Mouse (Mus musculus): ENCODE data around the gene Bri3. TPM values are rescaled to one million over a fixed set of nuclear protein-coding genes. Genes with fewer than 3 reads are reported as not detected.
A peak's percentile ranks its signal among the peaks of the same experiment; 100 is the strongest.

Bri3 gene
- polyA plus RNA-seq, 1 experiment from 2014 or later, result 313 TPM

- Histone ChIP-seq H3K9ac (ENCODE audit: low read depth, low read length) (no peak overlapping the region), H3K27ac (ENCODE audit: low read depth, low read length) (no peak overlapping the region), H3K9me3 (ENCODE audit: control insufficient read depth) (no peaks in the 10 kb centered on the region), H3K36me3 (ENCODE audit: control insufficient read depth, insufficient read depth) (peaks cover 19% of the 10 kb centered on the region), H3K27me3 (replicated peaks; ENCODE audit: control insufficient read depth, insufficient read depth, low read length) (no peaks in the 10 kb centered on the region), H3K4me1 (replicated peaks; ENCODE audit: control insufficient read depth, insufficient read depth, low read length) (no peaks in the 10 kb centered on the region), H3K4me2 (replicated peaks; ENCODE audit: low read depth) (no peak overlapping the region), H3K4me3 (ENCODE audit: low read depth, low read length) (no peak overlapping the region)
- no peak for TF ChIP-seq CTCF (IDR thresholded peaks at IDR 0.05; ENCODE audit: low read depth)
- no peak for ATAC-seq
- WGBS, result 82% methylated on average over 9 of the region's 9 CpGs
These were observed 44.2 kb downstream of the Bri3 start for GRCm38 (mm10) chr5:144288391-144288790.

GRCm38 (mm10) chr5:144289769-144290440 lies 45.7 kb downstream of the Bri3 start:
- peak overlapping the region; percentile 73 for H3K27ac ChIP-seq (ENCODE audit: low read depth, low read length)
- no peak overlapping the region for H3K4me2 ChIP-seq (replicated peaks; ENCODE audit: low read depth)
- no peaks in the 10 kb centered on the region for H3K9me3 ChIP-seq (ENCODE audit: control insufficient read depth)
- peak; percentile 73 for ATAC-seq
- no peak overlapping the region for H3K9ac ChIP-seq (ENCODE audit: low read depth, low read length)
- H3K4me1 ChIP-seq (replicated peaks; ENCODE audit: control insufficient read depth, insufficient read depth, low read length), result no peaks in the 10 kb centered on the region
- WGBS, result 54% methylated on average over 4 of the region's 4 CpGs
- no peak overlapping the region for H3K4me3 ChIP-seq (ENCODE audit: low read depth, low read length)
- H3K27me3 ChIP-seq (replicated peaks; ENCODE audit: control insufficient read depth, insufficient read depth, low read length), result no peaks in the 10 kb centered on the region
- TF ChIP-seq CTCF (IDR thresholded peaks at IDR 0.05; ENCODE audit: low read depth), result no peak
- H3K36me3 ChIP-seq (ENCODE audit: control insufficient read depth, insufficient read depth), result peaks cover 13% of the 10 kb centered on the region; the same call in 1 of the 2 replicates

- ATAC-seq, result peak; percentile 46; the same call in 1 of the 2 replicates
- 29% methylated on average over 7 of the region's 7 CpGs for WGBS
These were observed 50.7 kb downstream of the Bri3 start for GRCm38 (mm10) chr5:144294908-144295307.

GRCm38 (mm10) chr5:144295357-144295756 lies 51.1 kb downstream of the Bri3 start:
- no peak for ATAC-seq
- Histone ChIP-seq H3K27ac (ENCODE audit: low read depth, low read length) (peak overlapping the region; percentile 89), H3K4me1 (replicated peaks; ENCODE audit: control insufficient read depth, insufficient read depth, low read length) (no peaks in the 10 kb centered on the region), H3K9me3 (ENCODE audit: control insufficient read depth) (no peaks in the 10 kb centered on the region), H3K4me2 (replicated peaks; ENCODE audit: low read depth) (no peak overlapping the region), H3K36me3 (ENCODE audit: control insufficient read depth, insufficient read depth) (no peaks in the 10 kb centered on the region; the same call in 1 of the 2 replicates), H3K9ac (ENCODE audit: low read depth, low read length) (no peak overlapping the region), H3K4me3 (ENCODE audit: low read depth, low read length) (no peak overlapping the region), H3K27me3 (replicated peaks; ENCODE audit: control insufficient read depth, insufficient read depth, low read length) (no peaks in the 10 kb centered on the region)
- WGBS, result 54% methylated on average over 1 of the region's 1 CpGs
- TF ChIP-seq CTCF (IDR thresholded peaks at IDR 0.05; ENCODE audit: low read depth), result no peak

More at GRCm38 (mm10) chr5:144294908-144295307, 50.7 kb downstream of the Bri3 start:
- no peak overlapping the region for H3K4me2 ChIP-seq (replicated peaks; ENCODE audit: low read depth)
- no peak overlapping the region for H3K9ac ChIP-seq (ENCODE audit: low read depth, low read length)
- H3K4me1 ChIP-seq (replicated peaks; ENCODE audit: control insufficient read depth, insufficient read depth, low read length), result no peaks in the 10 kb centered on the region
- peak overlapping the region; percentile 89 for H3K27ac ChIP-seq (ENCODE audit: low read depth, low read length)
- H3K9me3 ChIP-seq (ENCODE audit: control insufficient read depth), result no peaks in the 10 kb centered on the region
- H3K27me3 ChIP-seq (replicated peaks; ENCODE audit: control insufficient read depth, insufficient read depth, low read length), result no peaks in the 10 kb centered on the region
- H3K36me3 ChIP-seq (ENCODE audit: control insufficient read depth, insufficient read depth), result no peaks in the 10 kb centered on the region; the same call in 1 of the 2 replicates
- TF ChIP-seq CTCF (IDR thresholded peaks at IDR 0.05; ENCODE audit: low read depth), result peak; percentile 48
- no peak overlapping the region for H3K4me3 ChIP-seq (ENCODE audit: low read depth, low read length)

- peak overlapping the region; percentile 10; the same call in 1 of the 2 replicates for H3K4me2 ChIP-seq (replicated peaks; ENCODE audit: low read depth)
- H3K27me3 ChIP-seq (replicated peaks; ENCODE audit: control insufficient read depth, insufficient read depth, low read length), result no peaks in the 10 kb centered on the region
- H3K36me3 ChIP-seq (ENCODE audit: control insufficient read depth, insufficient read depth), result no peaks in the 10 kb centered on the region; the same call in 1 of the 2 replicates
- TF ChIP-seq CTCF (IDR thresholded peaks at IDR 0.05; ENCODE audit: low read depth), result no peak
- no peak overlapping the region for H3K9ac ChIP-seq (ENCODE audit: low read depth, low read length)
- no peaks in the 10 kb centered on the region for H3K4me1 ChIP-seq (replicated peaks; ENCODE audit: control insufficient read depth, insufficient read depth, low read length)
- peak overlapping the region; percentile 89 for H3K27ac ChIP-seq (ENCODE audit: low read depth, low read length)
- 35% methylated on average over 7 of the region's 7 CpGs for WGBS
- ATAC-seq, result peak; percentile 93
- H3K9me3 ChIP-seq (ENCODE audit: control insufficient read depth), result no peaks in the 10 kb centered on the region
- no peak overlapping the region for H3K4me3 ChIP-seq (ENCODE audit: low read depth, low read length)
These were observed 51.9 kb downstream of the Bri3 start for GRCm38 (mm10) chr5:144296090-144296604.

GRCm38 (mm10) chr5:144303071-144303470 lies 58.8 kb downstream of the Bri3 start:
- WGBS, result 56% methylated on average over 2 of the region's 2 CpGs
- H3K36me3 ChIP-seq (ENCODE audit: control insufficient read depth, insufficient read depth), result no peaks in the 10 kb centered on the region
- peak overlapping the region; percentile 75 for H3K27ac ChIP-seq (ENCODE audit: low read depth, low read length)
- peak; percentile 94 for ATAC-seq
- no peaks in the 10 kb centered on the region for H3K9me3 ChIP-seq (ENCODE audit: control insufficient read depth)
- H3K27me3 ChIP-seq (replicated peaks; ENCODE audit: control insufficient read depth, insufficient read depth, low read length), result no peaks in the 10 kb centered on the region
- H3K4me3 ChIP-seq (ENCODE audit: low read depth, low read length), result no peak overlapping the region
- H3K9ac ChIP-seq (ENCODE audit: low read depth, low read length), result no peak overlapping the region
- H3K4me1 ChIP-seq (replicated peaks; ENCODE audit: control insufficient read depth, insufficient read depth, low read length), result 0 out of 2 replicates have a peak, but pooled peaks cover 4% of the 10 kb centered on the region
- no peak for TF ChIP-seq CTCF (IDR thresholded peaks at IDR 0.05; ENCODE audit: low read depth)
- no peak overlapping the region for H3K4me2 ChIP-seq (replicated peaks; ENCODE audit: low read depth)

Measured in intestine, postnatal 0 days (tissue).